Mouse (Mus musculus) embryonic facial prominence, embryonic 14.5 days (tissue): ENCODE results near the gene Scarf2. TPM values are rescaled to one million over a fixed set of nuclear protein-coding genes. Genes with fewer than 3 reads are reported as not detected.

ENCODE experiments used
- ATAC-seq: fragments of 200-750 bp; cut with Nextera tagmentation; 2 replicates; pipeline ENCODE4 v1.8.0; 2017; ENCODE audit warnings: low read depth, moderate number of reproducible peaks, moderate TSS enrichment
- DNase-seq: peaks from one replicate; pipeline ENCODE4 v3.0.0-alpha.2; 2015; ENCODE audit warnings: low spot score
- H3K27ac ChIP-seq: fragments of 300-500 bp; sonication (generic); replicated peaks from 2 replicates; pipeline ENCODE4 v1.5.1; 2014; ENCODE audit warnings: low read depth, mild to moderate bottlenecking, low read length, moderate library complexity
- H3K27me3 ChIP-seq: fragments of 300-500 bp; sonication (generic); replicated peaks from 2 replicates; pipeline ENCODE4 v1.6.1; 2014; ENCODE audit warnings: low read length; ENCODE audit not compliant: control insufficient read depth, insufficient read depth
- H3K36me3 ChIP-seq: fragments of 300-500 bp; sonication (generic); 2 replicates; pipeline ENCODE4 v1.6.1; 2014; ENCODE audit warnings: low read length, mixed read lengths; ENCODE audit not compliant: control insufficient read depth, insufficient read depth
- H3K4me1 ChIP-seq: fragments of 300-500 bp; sonication (generic); 2 replicates; pipeline ENCODE4 v1.6.1; 2014; ENCODE audit warnings: antibody characterized with exemption, low read length; ENCODE audit not compliant: control insufficient read depth, insufficient read depth
- H3K4me2 ChIP-seq: fragments of 300-500 bp; sonication (generic); 2 replicates; pipeline ENCODE4 v1.6.1; 2014; ENCODE audit warnings: low read depth, mild to moderate bottlenecking, low read length, moderate library complexity, mixed read lengths
- H3K4me3 ChIP-seq: fragments of 300-500 bp; sonication (generic); 2 replicates; pipeline ENCODE4 v1.5.1; 2014; ENCODE audit warnings: low read depth, mild to moderate bottlenecking, low read length
- H3K9ac ChIP-seq: fragments of 300-500 bp; sonication (generic); 2 replicates; pipeline ENCODE4 v1.6.1; 2014; ENCODE audit warnings: low read depth, mild to moderate bottlenecking, low read length, moderate library complexity, mixed read lengths
- H3K9me3 ChIP-seq: fragments of 300-500 bp; sonication (generic); 2 replicates; pipeline ENCODE4 v1.6.1; 2016; ENCODE audit warnings: low read length; ENCODE audit not compliant: control insufficient read depth
- whole genome bisulfite sequencing: fragments of 180-500 bp; shearing (Covaris S2); extraction: QIAGEN DNeasy Blood & Tissue Kit; methylation state at CpG from one replicate; pipeline ENCODE4 v1.1.7; 2014; 5-methylcytosine and 5-hydroxymethylcytosine counted together
- polyA plus RNA-seq: library from polyadenylated mRNA; unstranded; fragments of >200 nt; fragmentation: Nextera tagmentation; extraction: Ambion mirVana; gene quantifications from 2 replicates; pipeline ENCODE4 v1.2.1, GENCODE M21; 2014

Scarf2 gene
- 34.5 and 35.8 TPM in 2 replicates for polyA plus RNA-seq

GRCm38 (mm10) chr16:17796971-17797811 is at the start of gene Scarf2:
Scarf2 (plus strand) TSS chr16:17797282.
- 2% methylated on average over 20 of the region's 81 CpGs for WGBS
- Histone ChIP-seq H3K9me3 (no peaks in the 10 kb centered on the region), H3K36me3 (peaks cover 23% of the 10 kb centered on the region; the same call in 1 of the 2 replicates), H3K4me3 (peak within 1 kb of the TSS; percentile 84), H3K9ac (peak within 1 kb of the TSS; percentile 96), H3K27ac (peak within 1 kb of the TSS; percentile 98), H3K27me3 (peaks cover 15% of the 10 kb centered on the region; the same call in 1 of the 2 replicates), H3K4me1 (peaks cover 39% of the 10 kb centered on the region), H3K4me2 (peak within 1 kb of the TSS; percentile 80)
- ATAC-seq: peak; percentile 80
- DNase-seq: peak; percentile 84

DNA sequence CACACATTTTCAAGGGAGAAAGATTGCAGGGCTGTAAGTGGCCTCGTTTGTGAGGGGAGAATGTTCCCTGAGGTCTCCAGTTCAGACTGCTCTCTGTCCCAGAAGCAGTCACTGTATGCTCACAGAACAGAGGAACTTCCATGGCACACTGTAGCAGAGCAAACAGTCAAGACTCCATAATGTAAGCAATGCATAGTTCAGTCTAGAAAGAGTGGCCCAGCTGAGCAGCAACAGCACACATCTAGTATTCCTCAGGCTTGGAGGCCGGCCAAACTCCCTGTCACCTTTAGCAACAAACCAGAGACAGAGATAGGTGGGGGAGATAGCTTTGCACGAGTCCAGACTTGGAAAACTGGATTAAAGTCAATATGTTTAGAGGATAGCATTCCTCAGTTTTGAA is 44.1 kb upstream of the Scarf2 start:
- 17% methylated on average over 3 of the region's 3 CpGs for WGBS
- no peak overlapping the region for H3K4me3 ChIP-seq
- H3K4me2 ChIP-seq: no peak overlapping the region
- ATAC-seq (peak; percentile 91), DNase-seq (peak; percentile 88)
- peak overlapping the region; percentile 56 for H3K27ac ChIP-seq
- H3K9ac ChIP-seq: no peak overlapping the region
- no peaks in the 10 kb centered on the region for H3K27me3 ChIP-seq
- no peaks in the 10 kb centered on the region for H3K36me3 ChIP-seq
- no peaks in the 10 kb centered on the region for H3K9me3 ChIP-seq
- H3K4me1 ChIP-seq: no peaks in the 10 kb centered on the region

DNA sequence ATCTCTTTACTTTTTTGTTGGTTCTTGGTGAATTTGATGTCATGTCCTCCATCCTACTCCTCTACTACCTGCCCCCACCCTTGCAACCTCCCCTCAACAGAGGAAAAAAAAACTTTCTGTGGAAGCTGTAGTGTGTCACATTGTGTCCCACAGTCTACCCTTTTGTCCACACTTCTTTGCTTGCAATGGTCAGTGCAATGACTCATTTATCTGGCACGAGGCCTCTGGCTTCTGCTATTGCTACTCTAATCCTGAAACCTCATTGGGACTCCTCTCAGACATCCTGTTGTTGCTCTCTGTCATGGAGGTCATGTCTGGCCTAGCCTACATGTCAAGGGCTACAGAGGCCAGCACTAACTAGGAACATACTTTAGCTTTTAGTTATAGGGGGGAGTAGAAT is 43.4 kb upstream of the Scarf2 start:
- 36% methylated on average over 1 of the region's 1 CpGs for WGBS
- no peaks in the 10 kb centered on the region for H3K36me3 ChIP-seq
- peak overlapping the region; percentile 56 for H3K27ac ChIP-seq
- 0 out of 2 replicates have a peak, but pooled peaks cover 1% of the 10 kb centered on the region for H3K4me1 ChIP-seq
- no peak overlapping the region for H3K9ac ChIP-seq
- ATAC-seq (no peak), DNase-seq (no peak)
- no peaks in the 10 kb centered on the region for H3K9me3 ChIP-seq
- H3K4me3 ChIP-seq: no peak overlapping the region
- no peaks in the 10 kb centered on the region for H3K27me3 ChIP-seq
- no peak overlapping the region for H3K4me2 ChIP-seq

- 96% methylated on average over 1 of the region's 1 CpGs for WGBS
These were observed 39.3 kb upstream of the Scarf2 start for GRCm38 (mm10) chr16:17757756-17758155.

DNA sequence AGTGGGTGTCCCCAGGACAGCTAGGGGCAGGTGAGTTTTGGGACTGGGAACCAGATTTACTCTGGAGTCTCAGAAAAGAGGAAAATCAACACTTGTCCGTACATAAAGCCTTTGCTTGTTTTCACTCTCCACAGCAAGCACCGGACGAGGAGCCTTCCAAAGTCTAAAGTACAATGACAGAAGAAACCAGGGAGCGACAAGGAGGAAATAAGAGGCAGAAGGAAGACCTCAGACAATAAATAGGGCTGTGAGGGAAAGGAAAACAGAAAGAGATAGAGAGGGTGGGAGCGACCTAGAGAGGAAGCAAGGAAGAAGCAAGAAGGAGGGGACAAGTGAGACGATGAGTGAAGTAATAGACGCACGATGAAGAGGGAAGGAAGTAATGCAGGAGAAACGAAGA is 38.2 kb upstream of the Scarf2 start:
- peaks cover 25% of the 10 kb centered on the region for H3K4me1 ChIP-seq
- no peak for DNase-seq
- no peak overlapping the region for H3K27ac ChIP-seq
- H3K9me3 ChIP-seq: no peaks in the 10 kb centered on the region
- H3K36me3 ChIP-seq: 0 out of 2 replicates have a peak, but pooled peaks cover 13% of the 10 kb centered on the region
- ATAC-seq: peak; percentile 7; the same call in 1 of the 2 replicates
- H3K4me2 ChIP-seq: peak overlapping the region; percentile 82
- H3K27me3 ChIP-seq: no peaks in the 10 kb centered on the region
- H3K4me3 ChIP-seq: peak overlapping the region; percentile 86
- H3K9ac ChIP-seq: peak overlapping the region; percentile 95
- 47% methylated on average over 9 of the region's 9 CpGs for WGBS

More at GRCm38 (mm10) chr16:17757756-17758155, 39.3 kb upstream of the Scarf2 start:
- no peak for DNase-seq
- H3K9ac ChIP-seq: no peak overlapping the region
- no peak for ATAC-seq
- H3K27ac ChIP-seq: no peak overlapping the region
- H3K4me2 ChIP-seq: no peak overlapping the region
- H3K36me3 ChIP-seq: 0 out of 2 replicates have a peak, but pooled peaks cover 13% of the 10 kb centered on the region
- peaks cover 25% of the 10 kb centered on the region for H3K4me1 ChIP-seq
- no peak overlapping the region for H3K4me3 ChIP-seq
- no peaks in the 10 kb centered on the region for H3K9me3 ChIP-seq
- no peaks in the 10 kb centered on the region for H3K27me3 ChIP-seq

DNA sequence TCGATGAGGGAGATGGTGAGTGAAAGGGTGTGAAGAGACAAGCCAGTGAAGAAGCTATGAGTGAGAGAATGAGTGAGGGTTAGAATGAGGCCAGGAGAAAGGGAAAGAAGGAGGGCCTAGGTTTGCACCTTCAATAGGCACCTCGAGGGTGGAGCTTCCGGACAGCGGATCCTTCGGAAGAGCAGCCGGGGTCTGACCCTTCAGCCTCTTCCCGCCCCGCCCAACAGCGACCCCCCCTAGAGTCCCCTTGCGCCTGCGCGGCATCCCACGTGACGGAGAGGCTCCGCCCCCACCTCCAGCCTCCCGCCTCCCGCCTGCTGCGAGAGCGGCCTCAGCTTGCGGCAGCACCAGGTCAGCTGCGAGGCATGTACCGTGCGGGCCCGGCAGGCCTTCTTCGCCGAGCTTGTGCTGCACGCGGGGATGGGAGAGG is 37.7 kb upstream of the Scarf2 start, which contains the start of gene Klhl22:
TSS of gene Klhl22 (plus strand) at position 275 of the 430 bp plus-strand sequence.
- Histone ChIP-seq H3K4me1 (peaks cover 25% of the 10 kb centered on the region), H3K4me2 (peak within 1 kb of the TSS; percentile 82), H3K27me3 (no peaks in the 10 kb centered on the region), H3K9ac (peak within 1 kb of the TSS; percentile 95), H3K27ac (peak within 1 kb of the TSS; percentile 85), H3K36me3 (peaks cover 18% of the 10 kb centered on the region; the same call in 1 of the 2 replicates), H3K9me3 (no peaks in the 10 kb centered on the region), H3K4me3 (peak within 1 kb of the TSS; percentile 86)
- peak; percentile 97 for ATAC-seq
- DNase-seq: peak; percentile 94
- 3% methylated on average over 7 of the region's 28 CpGs for WGBS

- WGBS: under 1% methylated on average over 29 of the region's 54 CpGs
- peaks cover 21% of the 10 kb centered on the region; the same call in 1 of the 2 replicates for H3K36me3 ChIP-seq
- DNase-seq (peak; percentile 48), ATAC-seq (peak; percentile 48)
- H3K27ac ChIP-seq: peak overlapping the region; percentile 85
- H3K9me3 ChIP-seq: no peaks in the 10 kb centered on the region
- H3K4me2 ChIP-seq: peak overlapping the region; percentile 82
- H3K4me1 ChIP-seq: peaks cover 25% of the 10 kb centered on the region
- peak overlapping the region; percentile 86 for H3K4me3 ChIP-seq
- no peaks in the 10 kb centered on the region for H3K27me3 ChIP-seq
- peak overlapping the region; percentile 95 for H3K9ac ChIP-seq
These were observed 37.2 kb upstream of the Scarf2 start for GRCm38 (mm10) chr16:17759813-17760321.

- H3K36me3 ChIP-seq: peaks cover 29% of the 10 kb centered on the region
- WGBS: 27% methylated on average over 8 of the region's 8 CpGs
- no peaks in the 10 kb centered on the region for H3K9me3 ChIP-seq
- H3K4me3 ChIP-seq: peak overlapping the region; percentile 86
- no peak overlapping the region for H3K27ac ChIP-seq
- DNase-seq (peak; percentile 57), ATAC-seq (no peak)
- no peaks in the 10 kb centered on the region for H3K27me3 ChIP-seq
- peak overlapping the region; percentile 95 for H3K9ac ChIP-seq
- H3K4me1 ChIP-seq: peaks cover 25% of the 10 kb centered on the region
- H3K4me2 ChIP-seq: peak overlapping the region; percentile 82
These were observed 36.4 kb upstream of the Scarf2 start for GRCm38 (mm10) chr16:17760657-17761056.
